Mouse (Mus musculus) erythroblast, embryonic 14.5 days (primary cell): ENCODE results near the gene Rbpms2.

Source experiments
- GATA1 ChIP-seq: IDR thresholded peaks from 2 replicates; pipeline ENCODE4 v1.6.1; 2012; ENCODE audit warnings: low read length, inconsistent platforms, mixed read lengths
- TAL1 ChIP-seq: IDR thresholded peaks from 3 replicates; pipeline ENCODE4 v1.6.1; 2012; ENCODE audit warnings: low read length, inconsistent platforms, mixed read lengths

DNA sequence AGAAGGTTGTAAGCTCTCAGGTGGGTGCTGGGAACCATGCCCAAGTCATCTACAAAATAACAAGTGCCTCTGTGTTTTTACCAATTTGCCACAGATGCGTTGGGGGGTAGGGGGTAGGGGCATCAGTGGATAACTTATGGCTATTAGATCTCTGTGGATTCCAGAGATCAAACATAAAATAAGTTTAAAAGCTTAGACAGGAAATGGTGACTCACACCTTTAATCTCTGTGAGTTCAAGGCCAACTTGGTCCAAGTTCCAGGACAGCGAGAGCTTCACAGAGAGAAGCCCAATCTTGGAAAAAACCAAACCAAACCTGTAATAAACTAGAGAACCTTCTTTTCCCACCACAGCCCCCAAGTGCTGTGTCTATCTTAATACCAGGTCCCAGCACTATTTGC is 17.3 kb downstream of the Rbpms2 start:
- TF ChIP-seq GATA1: no peak
- TF ChIP-seq TAL1: no peak
